Mouse (Mus musculus) lung, postnatal 14 days (tissue): ENCODE data around the gene Frzb.
"Not testable (repeated sequence)": the region's sequence is repeated elsewhere in the genome, so short reads cannot be mapped to it uniquely, and the experiment has no call there.

Source experiments
- DNase-seq: peaks from one replicate; pipeline ENCODE4 v3.0.0; 2021

Gene Frzb

GRCm38 (mm10) chr2:80447291-80447791 lies at the start of gene Frzb:
Frzb (minus strand) TSS chr2:80447625.
- peak; percentile 23 for DNase-seq

- DNase-seq: not testable (repeated sequence)
Observed at GRCm38 (mm10) chr2:80495304-80495703, 47.9 kb upstream of the Frzb start.

GRCm38 (mm10) chr2:80486851-80487250 lies 39.4 kb upstream of the Frzb start:
- DNase-seq: no peak

GRCm38 (mm10) chr2:80484951-80485350 lies 37.5 kb upstream of the Frzb start:
- DNase-seq: no peak

- DNase-seq: no peak
Observed at GRCm38 (mm10) chr2:80475831-80476230, 28.4 kb upstream of the Frzb start.

GRCm38 (mm10) chr2:80474247-80474796 lies 26.9 kb upstream of the Frzb start:
- no peak for DNase-seq

GRCm38 (mm10) chr2:80465991-80466821 lies 18.8 kb upstream of the Frzb start:
- DNase-seq: no peak

- no peak for DNase-seq
Observed at GRCm38 (mm10) chr2:80461827-80462226, 14.4 kb upstream of the Frzb start.

- peak; percentile 1 for DNase-seq
Observed at GRCm38 (mm10) chr2:80448231-80448630, 806 bp upstream of the Frzb start.

- peak; percentile 7 for DNase-seq
Observed at GRCm38 (mm10) chr2:80446308-80447151, 895 bp downstream of the Frzb start.

GRCm38 (mm10) chr2:80445926-80446307 lies 1.5 kb downstream of the Frzb start:
- DNase-seq: no peak

GRCm38 (mm10) chr2:80445491-80445890 lies 1.9 kb downstream of the Frzb start:
- no peak for DNase-seq

- DNase-seq: no peak
Observed at GRCm38 (mm10) chr2:80444418-80445365, 2.7 kb downstream of the Frzb start.

GRCm38 (mm10) chr2:80443962-80444361 lies 3.5 kb downstream of the Frzb start:
- no peak for DNase-seq

GRCm38 (mm10) chr2:80441386-80441785 lies 6.0 kb downstream of the Frzb start:
- DNase-seq: no peak

GRCm38 (mm10) chr2:80438854-80439253 lies 8.6 kb downstream of the Frzb start:
- DNase-seq: no peak

GRCm38 (mm10) chr2:80437401-80437800 lies 10.0 kb downstream of the Frzb start:
- DNase-seq: no peak

GRCm38 (mm10) chr2:80434783-80435572 lies 12.4 kb downstream of the Frzb start:
- DNase-seq: no peak

GRCm38 (mm10) chr2:80433254-80433876 lies 14.1 kb downstream of the Frzb start:
- no peak for DNase-seq

GRCm38 (mm10) chr2:80430357-80431053 lies 16.9 kb downstream of the Frzb start:
- DNase-seq: no peak
